Mouse (Mus musculus): ENCODE results near the gene Dgka. TPM values are rescaled to one million over a fixed set of nuclear protein-coding genes. Genes with fewer than 3 reads are reported as not detected.

The Dgka gene
- total RNA-seq, 1 experiment, result 11.9 TPM

- TF ChIP-seq HCFC1 (IDR thresholded peaks at IDR 0.05; ENCODE audit: borderline replicate concordance, insufficient read depth, low read length) (no peak), ZNF384 (IDR thresholded peaks at IDR 0.05; ENCODE audit: low read depth, low read length) (no peak), CHD2 (IDR thresholded peaks at IDR 0.05; ENCODE audit: low read depth, low read length) (no peak), ZC3H11A (IDR thresholded peaks at IDR 0.05; ENCODE audit: borderline replicate concordance, low read depth, low read length) (no peak), MAFK (IDR thresholded peaks at IDR 0.05; ENCODE audit: insufficient read depth, low read depth, low read length) (no peak)
- H3K4me3 ChIP-seq (ENCODE audit: insufficient read depth in 1 of 2, low read depth in 1 of 2, low read length in 2 of 2, poor library complexity in 1 of 2, severe bottlenecking in 1 of 2), result no peak within 1 kb of the TSS
- no peaks in the 10 kb centered on the region for H3K9me3 ChIP-seq (ENCODE audit: control insufficient read depth, insufficient read depth, low read depth, low read length)
- in situ Hi-C loops (cut with MboI; ENCODE audit: low sequenced_read_pairs in 2 of 2, unreplicated experiment in 2 of 2), result no loop called here
- H3K9ac ChIP-seq (ENCODE audit: insufficient read depth, low read depth, low read length, poor library complexity, severe bottlenecking), result no peak within 1 kb of the TSS
- DNase-seq (ENCODE audit: low read depth, low spot score), result no peak
- no peaks in the 10 kb centered on the region; a peak in 2 of 4 replicates for H3K4me1 ChIP-seq (ENCODE audit: control insufficient read depth in 2 of 2, insufficient read depth in 2 of 2, low read length in 2 of 2, poor library complexity in 1 of 2)
- no peak within 1 kb of the TSS for H3K27ac ChIP-seq (ENCODE audit: insufficient read depth, low read depth, low read length, poor library complexity, severe bottlenecking)
- no peaks in the 10 kb centered on the region for H3K36me3 ChIP-seq (ENCODE audit: control insufficient read depth, insufficient read depth, low read length, poor library complexity, severe bottlenecking)
These were observed 45.9 kb upstream of the Dgka start, which contains the start of gene Mmp19 for GRCm38 (mm10) chr10:128790398-128791124. Gene Mmp19 (plus strand): TSS chr10:128790910.

- no peaks in the 10 kb centered on the region for H3K36me3 ChIP-seq (ENCODE audit: control insufficient read depth, insufficient read depth, low read length, poor library complexity, severe bottlenecking)
- H3K4me3 ChIP-seq (ENCODE audit: insufficient read depth in 1 of 2, low read depth in 1 of 2, low read length in 2 of 2, poor library complexity in 1 of 2, severe bottlenecking in 1 of 2), result no peak overlapping the region
- no peak overlapping the region for H3K27ac ChIP-seq (ENCODE audit: insufficient read depth, low read depth, low read length, poor library complexity, severe bottlenecking)
- TF ChIP-seq MAFK (IDR thresholded peaks at IDR 0.05; ENCODE audit: insufficient read depth, low read depth, low read length) (no peak), ZNF384 (IDR thresholded peaks at IDR 0.05; ENCODE audit: low read depth, low read length) (no peak)
- DNase-seq (ENCODE audit: low read depth, low spot score), result no peak
- H3K9ac ChIP-seq (ENCODE audit: insufficient read depth, low read depth, low read length, poor library complexity, severe bottlenecking), result no peak overlapping the region
- in situ Hi-C loops (cut with MboI; ENCODE audit: low sequenced_read_pairs in 2 of 2, unreplicated experiment in 2 of 2), result no loop called here
- no peaks in the 10 kb centered on the region for H3K4me1 ChIP-seq (ENCODE audit: control insufficient read depth in 2 of 2, insufficient read depth in 2 of 2, low read length in 2 of 2, poor library complexity in 1 of 2)
- H3K9me3 ChIP-seq (ENCODE audit: control insufficient read depth, insufficient read depth, low read depth, low read length), result 0 out of 2 replicates have a peak, but pooled peaks cover 1% of the 10 kb centered on the region
These were observed 35.5 kb upstream of the Dgka start for GRCm38 (mm10) chr10:128780200-128780599.

- in situ Hi-C loops (cut with MboI; ENCODE audit: low sequenced_read_pairs in 2 of 2, unreplicated experiment in 2 of 2), result no loop called here
- TF ChIP-seq MAFK (IDR thresholded peaks at IDR 0.05; ENCODE audit: insufficient read depth, low read depth, low read length) (no peak), ZNF384 (IDR thresholded peaks at IDR 0.05; ENCODE audit: low read depth, low read length) (no peak), HCFC1 (IDR thresholded peaks at IDR 0.05; ENCODE audit: borderline replicate concordance, insufficient read depth, low read length) (no peak), CHD2 (IDR thresholded peaks at IDR 0.05; ENCODE audit: low read depth, low read length) (no peak), ZC3H11A (IDR thresholded peaks at IDR 0.05; ENCODE audit: borderline replicate concordance, low read depth, low read length) (no peak)
- no peak for DNase-seq (ENCODE audit: low read depth, low spot score)
- Histone ChIP-seq H3K4me3 (ENCODE audit: insufficient read depth in 1 of 2, low read depth in 1 of 2, low read length in 2 of 2, poor library complexity in 1 of 2, severe bottlenecking in 1 of 2) (no peak overlapping the region), H3K27ac (ENCODE audit: insufficient read depth, low read depth, low read length, poor library complexity, severe bottlenecking) (no peak overlapping the region), H3K9ac (ENCODE audit: insufficient read depth, low read depth, low read length, poor library complexity, severe bottlenecking) (no peak overlapping the region), H3K9me3 (ENCODE audit: control insufficient read depth, insufficient read depth, low read depth, low read length) (0 out of 2 replicates have a peak, but pooled peaks cover 1% of the 10 kb centered on the region), H3K36me3 (ENCODE audit: control insufficient read depth, insufficient read depth, low read length, poor library complexity, severe bottlenecking) (no peaks in the 10 kb centered on the region), H3K4me1 (ENCODE audit: control insufficient read depth in 2 of 2, insufficient read depth in 2 of 2, low read length in 2 of 2, poor library complexity in 1 of 2) (no peaks in the 10 kb centered on the region)
These were observed 34.5 kb upstream of the Dgka start for GRCm38 (mm10) chr10:128779011-128779795.

GRCm38 (mm10) chr10:128778441-128778840, 33.8 kb upstream of the Dgka start:
- Histone ChIP-seq H3K9ac (ENCODE audit: insufficient read depth, low read depth, low read length, poor library complexity, severe bottlenecking) (no peak overlapping the region), H3K27ac (ENCODE audit: insufficient read depth, low read depth, low read length, poor library complexity, severe bottlenecking) (no peak overlapping the region), H3K4me1 (ENCODE audit: control insufficient read depth in 2 of 2, insufficient read depth in 2 of 2, low read length in 2 of 2, poor library complexity in 1 of 2) (no peaks in the 10 kb centered on the region), H3K9me3 (ENCODE audit: control insufficient read depth, insufficient read depth, low read depth, low read length) (0 out of 2 replicates have a peak, but pooled peaks cover under 1% of the 10 kb centered on the region), H3K4me3 (ENCODE audit: insufficient read depth in 1 of 2, low read depth in 1 of 2, low read length in 2 of 2, poor library complexity in 1 of 2, severe bottlenecking in 1 of 2) (no peak overlapping the region), H3K36me3 (ENCODE audit: control insufficient read depth, insufficient read depth, low read length, poor library complexity, severe bottlenecking) (no peaks in the 10 kb centered on the region)
- in situ Hi-C loops (cut with MboI; ENCODE audit: low sequenced_read_pairs in 2 of 2, unreplicated experiment in 2 of 2), result no loop called here
- no peak for DNase-seq (ENCODE audit: low read depth, low spot score)
- TF ChIP-seq ZC3H11A (IDR thresholded peaks at IDR 0.05; ENCODE audit: borderline replicate concordance, low read depth, low read length) (no peak), MAFK (IDR thresholded peaks at IDR 0.05; ENCODE audit: insufficient read depth, low read depth, low read length) (no peak), HCFC1 (IDR thresholded peaks at IDR 0.05; ENCODE audit: borderline replicate concordance, insufficient read depth, low read length) (no peak), ZNF384 (IDR thresholded peaks at IDR 0.05; ENCODE audit: low read depth, low read length) (no peak), CHD2 (IDR thresholded peaks at IDR 0.05; ENCODE audit: low read depth, low read length) (no peak)

Measured in ES-E14 (cell line).